Mouse (Mus musculus): ENCODE measurements around the gene Dcun1d2.

DNA sequence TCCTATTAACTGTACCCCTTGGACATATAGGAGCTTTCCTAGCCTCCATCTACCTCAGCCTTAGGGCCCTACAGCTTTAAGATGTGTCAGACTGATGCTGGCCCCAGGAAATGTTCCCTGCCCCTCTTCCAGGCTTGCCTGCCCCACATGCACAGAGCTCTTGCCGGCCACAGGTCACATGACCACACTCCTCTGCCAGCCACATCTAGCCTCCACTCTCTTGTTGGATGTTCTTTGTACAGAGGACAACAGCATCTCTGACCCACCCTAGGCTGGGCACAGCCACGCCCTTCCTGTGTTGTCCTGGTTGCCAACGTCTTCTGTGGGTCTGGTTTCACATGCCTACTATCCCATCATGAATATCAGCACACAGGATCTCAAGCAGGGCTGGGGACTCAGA is 60.7 kb downstream of the Dcun1d2 start:
- TF ChIP-seq CTCF (IDR thresholded peaks at IDR 0.05; ENCODE audit: extremely low read depth, insufficient read length, insufficient replicate concordance, low read depth, low read length) (no peak), POLR2A (IDR thresholded peaks at IDR 0.05; ENCODE audit: low read depth, low read length) (no peak)
